Mouse (Mus musculus): ENCODE results near the gene Olfr1031. TPM values are rescaled to one million over a fixed set of nuclear protein-coding genes. Genes with fewer than 3 reads are reported as not detected.
"Not testable (repeated sequence)": the region's sequence is repeated elsewhere in the genome, so short reads cannot be mapped to it uniquely, and the experiment has no call there.

The Olfr1031 gene
- polyA plus RNA-seq (2014; fragmentation: Nextera tagmentation; extraction: Ambion mirVana), result not detected in 2 replicates

DNA sequence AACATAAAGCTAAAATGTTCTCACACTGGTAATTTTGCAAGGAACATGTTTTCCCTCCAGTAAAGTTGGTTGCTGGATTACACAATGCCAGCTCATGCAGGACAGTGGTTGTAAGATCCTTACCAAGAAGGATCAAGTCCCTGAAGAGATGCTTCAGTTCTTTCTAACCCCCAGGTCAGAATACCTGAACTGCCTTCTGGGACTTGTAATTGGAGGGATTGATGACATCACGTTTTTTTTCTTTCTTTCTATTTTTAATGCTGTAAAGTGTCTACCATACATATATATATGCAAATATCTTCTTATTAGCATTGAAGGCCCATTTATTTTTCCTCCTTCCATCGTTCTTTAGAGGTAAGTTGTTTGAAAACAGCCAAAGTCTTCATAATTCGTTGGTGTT is at the start of gene Olfr1031:
Olfr1031 (plus strand) TSS at position 301 of the 400 bp plus-strand sequence.
- no peaks in the 10 kb centered on the region for H3K36me3 ChIP-seq (ENCODE audit: control insufficient read depth, insufficient read depth, low read length)
- H3K27me3 ChIP-seq (ENCODE audit: control insufficient read depth, insufficient read depth, low read length), result no peaks in the 10 kb centered on the region
- no peaks in the 10 kb centered on the region for H3K9me3 ChIP-seq (ENCODE audit: control insufficient read depth, low read length)
- no peak for ATAC-seq (ENCODE audit: low read depth)
- H3K4me1 ChIP-seq (ENCODE audit: control insufficient read depth, insufficient read depth, low read length), result no peaks in the 10 kb centered on the region
- no peak within 1 kb of the TSS for H3K27ac ChIP-seq (ENCODE audit: low read depth, low read length)
- no peak within 1 kb of the TSS for H3K4me2 ChIP-seq (ENCODE audit: low read depth, low read length)
- no peak within 1 kb of the TSS for H3K9ac ChIP-seq (replicated peaks; ENCODE audit: low read depth, low read length)
- WGBS, result 55% methylated on average over 3 of the region's 3 CpGs
- no peak within 1 kb of the TSS for H3K4me3 ChIP-seq (ENCODE audit: low read depth, low read length)

DNA sequence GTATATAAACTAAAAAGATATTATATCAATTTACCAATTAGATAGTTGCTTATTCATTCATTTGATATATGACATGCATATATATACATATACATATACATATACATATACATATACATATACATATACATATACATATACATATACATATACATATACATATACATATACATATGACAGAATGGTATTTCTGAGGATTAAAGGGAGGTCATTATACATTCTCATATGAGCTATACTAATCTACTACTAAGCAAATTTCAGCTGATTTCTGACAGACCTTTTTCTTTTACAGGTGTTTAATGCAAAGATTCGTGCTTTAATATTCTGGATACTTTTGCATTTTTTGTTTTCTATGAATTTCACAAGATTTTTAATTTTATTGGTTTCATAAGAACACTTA is 40.0 kb upstream of the Olfr1031 start, which contains the start of gene Olfr1028:
Olfr1028 (plus strand) TSS at position 301 of the 400 bp plus-strand sequence.
- Histone ChIP-seq H3K27ac (ENCODE audit: low read depth, low read length) (no peak within 1 kb of the TSS), H3K4me2 (ENCODE audit: low read depth, low read length) (no peak within 1 kb of the TSS), H3K27me3 (ENCODE audit: control insufficient read depth, insufficient read depth, low read length) (no peaks in the 10 kb centered on the region), H3K4me3 (ENCODE audit: low read depth, low read length) (no peak within 1 kb of the TSS), H3K36me3 (ENCODE audit: control insufficient read depth, insufficient read depth, low read length) (no peaks in the 10 kb centered on the region), H3K4me1 (ENCODE audit: control insufficient read depth, insufficient read depth, low read length) (no peaks in the 10 kb centered on the region), H3K9ac (replicated peaks; ENCODE audit: low read depth, low read length) (no peak within 1 kb of the TSS), H3K9me3 (ENCODE audit: control insufficient read depth, low read length) (no peaks in the 10 kb centered on the region)
- WGBS, result 71% methylated on average over 1 of the region's 1 CpGs
- no peak for ATAC-seq (ENCODE audit: low read depth)

DNA sequence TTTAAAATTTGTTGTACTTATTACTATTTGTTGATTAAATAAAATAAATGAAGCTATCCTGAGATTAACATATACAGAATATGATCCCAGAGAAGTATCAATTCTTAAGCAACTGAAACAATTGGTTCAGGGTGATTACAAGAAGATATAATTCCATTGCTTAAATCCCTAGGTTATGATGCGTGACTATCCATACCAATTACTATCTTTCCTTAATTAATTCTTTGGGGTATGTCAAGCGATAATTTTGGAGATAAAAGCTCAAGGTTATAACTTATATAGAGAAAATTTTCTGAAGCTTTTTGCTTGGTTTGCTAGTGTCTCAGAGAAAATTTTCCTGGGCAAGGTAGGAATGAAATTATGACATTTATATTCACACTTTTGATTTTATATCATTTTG is 16.5 kb upstream of the Olfr1031 start, which contains the start of gene Olfr1029:
Olfr1029 (plus strand) TSS at position 301 of the 400 bp plus-strand sequence.
- Histone ChIP-seq H3K4me1 (ENCODE audit: control insufficient read depth, insufficient read depth, low read length) (no peaks in the 10 kb centered on the region), H3K36me3 (ENCODE audit: control insufficient read depth, insufficient read depth, low read length) (no peaks in the 10 kb centered on the region), H3K4me3 (ENCODE audit: low read depth, low read length) (no peak within 1 kb of the TSS), H3K9ac (replicated peaks; ENCODE audit: low read depth, low read length) (no peak within 1 kb of the TSS), H3K27ac (ENCODE audit: low read depth, low read length) (no peak within 1 kb of the TSS), H3K27me3 (ENCODE audit: control insufficient read depth, insufficient read depth, low read length) (no peaks in the 10 kb centered on the region), H3K9me3 (ENCODE audit: control insufficient read depth, low read length) (no peaks in the 10 kb centered on the region), H3K4me2 (ENCODE audit: low read depth, low read length) (no peak within 1 kb of the TSS)
- WGBS, result 87% methylated on average over 2 of the region's 2 CpGs
- no peak for ATAC-seq (ENCODE audit: low read depth)

DNA sequence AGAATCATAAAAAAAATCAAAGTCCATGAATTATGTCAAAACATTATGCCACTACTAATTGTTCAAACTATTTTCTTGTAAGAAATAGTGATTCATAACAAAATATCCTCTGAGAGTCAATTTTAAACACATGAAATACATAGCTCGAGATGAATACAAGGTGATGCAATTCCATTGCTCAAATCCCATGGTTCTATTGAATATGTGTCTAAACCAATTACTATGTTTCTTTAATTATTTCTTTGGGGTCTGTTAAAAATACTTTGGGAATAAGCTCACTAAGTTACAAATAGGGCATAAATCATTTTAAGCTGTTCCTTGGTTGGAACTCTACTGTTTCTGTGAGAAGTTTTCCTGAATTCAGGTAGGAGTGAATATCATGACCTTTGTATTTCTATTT is 11.1 kb upstream of the Olfr1031 start, which contains the start of gene Olfr1030:
Olfr1030 (plus strand) TSS at position 301 of the 400 bp plus-strand sequence.
- no peak within 1 kb of the TSS for H3K27ac ChIP-seq (ENCODE audit: low read depth, low read length)
- H3K36me3 ChIP-seq (ENCODE audit: control insufficient read depth, insufficient read depth, low read length), result no peaks in the 10 kb centered on the region
- H3K4me2 ChIP-seq (ENCODE audit: low read depth, low read length), result no peak within 1 kb of the TSS
- no peaks in the 10 kb centered on the region for H3K27me3 ChIP-seq (ENCODE audit: control insufficient read depth, insufficient read depth, low read length)
- ATAC-seq (ENCODE audit: low read depth), result no peak
- no peak within 1 kb of the TSS for H3K4me3 ChIP-seq (ENCODE audit: low read depth, low read length)
- 88% methylated on average over 1 of the region's 1 CpGs for WGBS
- no peak within 1 kb of the TSS for H3K9ac ChIP-seq (replicated peaks; ENCODE audit: low read depth, low read length)
- H3K4me1 ChIP-seq (ENCODE audit: control insufficient read depth, insufficient read depth, low read length), result no peaks in the 10 kb centered on the region
- H3K9me3 ChIP-seq (ENCODE audit: control insufficient read depth, low read length), result no peaks in the 10 kb centered on the region

DNA sequence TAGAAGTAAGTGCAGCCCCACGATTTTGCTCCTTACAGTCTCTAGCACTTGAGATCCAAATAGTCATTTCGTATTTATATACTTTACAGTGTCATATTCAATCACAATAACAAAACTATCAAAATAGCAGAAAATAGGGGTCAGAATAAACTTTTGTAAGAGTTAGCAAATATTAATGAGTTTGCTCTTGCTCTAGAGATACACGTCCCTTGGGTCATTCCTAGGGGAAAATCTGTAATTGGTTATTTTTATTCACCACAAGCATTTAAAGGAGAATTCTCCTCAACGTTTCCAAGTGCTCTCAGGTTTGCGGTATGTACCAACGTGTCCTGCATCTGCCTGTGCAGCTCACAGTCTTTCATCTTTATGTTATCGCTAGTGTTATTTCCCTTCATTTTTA is 15.1 kb downstream of the Olfr1031 start, which contains the start of gene Olfr1032:
Olfr1032 (plus strand) TSS at position 301 of the 400 bp plus-strand sequence.
- Histone ChIP-seq H3K4me3 (ENCODE audit: low read depth, low read length) (no peak within 1 kb of the TSS), H3K4me1 (ENCODE audit: control insufficient read depth, insufficient read depth, low read length) (no peaks in the 10 kb centered on the region), H3K4me2 (ENCODE audit: low read depth, low read length) (no peak within 1 kb of the TSS), H3K36me3 (ENCODE audit: control insufficient read depth, insufficient read depth, low read length) (no peaks in the 10 kb centered on the region), H3K27ac (ENCODE audit: low read depth, low read length) (no peak within 1 kb of the TSS), H3K9me3 (ENCODE audit: control insufficient read depth, low read length) (no peaks in the 10 kb centered on the region), H3K9ac (replicated peaks; ENCODE audit: low read depth, low read length) (no peak within 1 kb of the TSS), H3K27me3 (ENCODE audit: control insufficient read depth, insufficient read depth, low read length) (no peaks in the 10 kb centered on the region)
- 90% methylated on average over 7 of the region's 7 CpGs for WGBS
- ATAC-seq (ENCODE audit: low read depth), result no peak

DNA sequence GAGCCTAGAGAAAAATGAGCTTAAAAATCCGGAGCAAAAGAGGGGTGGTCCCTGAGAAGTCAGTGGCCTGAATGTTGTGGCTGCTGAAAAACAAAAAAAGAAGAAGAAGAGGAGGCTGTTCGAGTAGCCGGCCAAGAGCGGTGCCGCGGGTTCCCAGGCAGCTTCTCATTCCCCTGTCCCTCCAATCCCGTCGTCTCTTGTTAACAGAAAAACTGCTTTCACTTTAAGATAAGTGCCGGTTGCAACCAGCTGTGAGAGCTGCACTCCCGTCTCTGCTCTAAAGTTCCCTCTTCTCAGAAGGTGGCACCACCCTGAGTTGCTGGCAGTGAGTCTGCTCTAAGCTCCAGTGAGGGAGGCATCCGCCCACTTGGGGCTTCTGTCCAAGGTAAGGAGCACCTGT is 30.3 kb downstream of the Olfr1031 start, which contains the start of gene Olfr1033:
Olfr1033 (plus strand) TSS at position 228 of the 400 bp plus-strand sequence.
- 3% methylated on average over 10 of the region's 11 CpGs for WGBS
- H3K9ac ChIP-seq (replicated peaks; ENCODE audit: low read depth, low read length); H3K36me3 ChIP-seq (ENCODE audit: control insufficient read depth, insufficient read depth, low read length): not testable (repeated sequence)

DNA sequence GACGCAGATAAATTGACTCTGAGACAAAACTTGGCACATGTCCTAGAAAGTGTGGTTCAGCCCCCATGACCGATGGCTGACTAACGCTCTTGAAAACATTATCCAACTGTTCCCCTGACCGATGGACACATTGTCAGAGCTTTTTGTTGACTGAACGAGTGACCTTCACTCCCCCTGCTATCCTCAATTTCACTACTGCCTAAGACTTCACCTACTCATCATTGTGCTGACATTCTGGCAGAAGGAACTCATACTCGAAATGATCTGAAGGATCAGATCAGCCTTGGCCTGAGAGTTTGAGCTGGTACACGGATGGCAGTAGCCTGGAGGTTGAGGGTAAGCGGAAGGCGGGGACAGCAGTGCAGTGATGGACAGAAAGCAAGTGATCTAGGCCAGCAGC is 31.4 kb downstream of the Olfr1031 start:
- not testable (repeated sequence) for H3K4me2 ChIP-seq (ENCODE audit: low read depth, low read length); H3K27me3 ChIP-seq (ENCODE audit: control insufficient read depth, insufficient read depth, low read length); H3K27ac ChIP-seq (ENCODE audit: low read depth, low read length); H3K36me3 ChIP-seq (ENCODE audit: control insufficient read depth, insufficient read depth, low read length); H3K4me1 ChIP-seq (ENCODE audit: control insufficient read depth, insufficient read depth, low read length); H3K9me3 ChIP-seq (ENCODE audit: control insufficient read depth, low read length); H3K9ac ChIP-seq (replicated peaks; ENCODE audit: low read depth, low read length); ATAC-seq (ENCODE audit: low read depth); H3K4me3 ChIP-seq (ENCODE audit: low read depth, low read length)
- whole genome bisulfite sequencing, result 68% methylated on average over 3 of the region's 9 CpGs

More for the DNA sequence above, 30.3 kb downstream of the Olfr1031 start, which contains the start of gene Olfr1033:
- H3K27me3 ChIP-seq (ENCODE audit: control insufficient read depth, insufficient read depth, low read length); H3K9me3 ChIP-seq (ENCODE audit: control insufficient read depth, low read length); H3K27ac ChIP-seq (ENCODE audit: low read depth, low read length); H3K4me1 ChIP-seq (ENCODE audit: control insufficient read depth, insufficient read depth, low read length); H3K4me3 ChIP-seq (ENCODE audit: low read depth, low read length); ATAC-seq (ENCODE audit: low read depth): not testable (repeated sequence)
- H3K4me2 ChIP-seq (ENCODE audit: low read depth, low read length), result peak within 1 kb of the TSS; percentile 37; the same call in 1 of the 2 replicates

Other genes starting within 250 kb of the Olfr1031 start
- not detected in 2 replicates for gene Olfr1012, start 227.5 kb upstream of the Olfr1031 start, polyA plus RNA-seq (2014; fragmentation: Nextera tagmentation; extraction: Ambion mirVana)
- gene Olfr1013, start 223.2 kb upstream of the Olfr1031 start, polyA plus RNA-seq (2014; fragmentation: Nextera tagmentation; extraction: Ambion mirVana), result not detected in 2 replicates
- gene Olfr1014, start 217.6 kb upstream of the Olfr1031 start, polyA plus RNA-seq (2014; fragmentation: Nextera tagmentation; extraction: Ambion mirVana), result not detected in 2 replicates
- gene Olfr1015, start 208.3 kb upstream of the Olfr1031 start, polyA plus RNA-seq (2014; fragmentation: Nextera tagmentation; extraction: Ambion mirVana), result not detected in 2 replicates
- gene Olfr1016, start 187.8 kb upstream of the Olfr1031 start, polyA plus RNA-seq (2014; fragmentation: Nextera tagmentation; extraction: Ambion mirVana), result not detected in 2 replicates
- not detected in 2 replicates for gene Olfr1018, start 171.8 kb upstream of the Olfr1031 start, polyA plus RNA-seq (2014; fragmentation: Nextera tagmentation; extraction: Ambion mirVana)
- gene Olfr1019, start 144.8 kb upstream of the Olfr1031 start, polyA plus RNA-seq (2014; fragmentation: Nextera tagmentation; extraction: Ambion mirVana), result not detected in 2 replicates
- gene Olfr1020, start 143.3 kb upstream of the Olfr1031 start, polyA plus RNA-seq (2014; fragmentation: Nextera tagmentation; extraction: Ambion mirVana), result not detected in 2 replicates
- not detected in 2 replicates for gene Olfr1022, start 121.7 kb upstream of the Olfr1031 start, polyA plus RNA-seq (2014; fragmentation: Nextera tagmentation; extraction: Ambion mirVana)
- not detected in 2 replicates for gene Olfr1023, start 104.7 kb upstream of the Olfr1031 start, polyA plus RNA-seq (2014; fragmentation: Nextera tagmentation; extraction: Ambion mirVana)
- gene Olfr1024, start 85.3 kb upstream of the Olfr1031 start, polyA plus RNA-seq (2014; fragmentation: Nextera tagmentation; extraction: Ambion mirVana), result not detected in 2 replicates
- gene Olfr1025-ps1, start 75.1 kb upstream of the Olfr1031 start, polyA plus RNA-seq (2014; fragmentation: Nextera tagmentation; extraction: Ambion mirVana), result not detected in 2 replicates
- gene Olfr1026, start 68.7 kb upstream of the Olfr1031 start, polyA plus RNA-seq (2014; fragmentation: Nextera tagmentation; extraction: Ambion mirVana), result not detected in 2 replicates
- not detected in 2 replicates for gene Olfr1028, start 39.9 kb upstream of the Olfr1031 start, polyA plus RNA-seq (2014; fragmentation: Nextera tagmentation; extraction: Ambion mirVana)
- gene Olfr1029, start 16.4 kb upstream of the Olfr1031 start, polyA plus RNA-seq (2014; fragmentation: Nextera tagmentation; extraction: Ambion mirVana), result not detected in 2 replicates
- gene Olfr1030, start 11.0 kb upstream of the Olfr1031 start, polyA plus RNA-seq (2014; fragmentation: Nextera tagmentation; extraction: Ambion mirVana), result not detected in 2 replicates
- not detected in 2 replicates for gene Olfr1032, start 15.2 kb downstream of the Olfr1031 start, polyA plus RNA-seq (2014; fragmentation: Nextera tagmentation; extraction: Ambion mirVana)
- not detected in 2 replicates for gene Olfr1033, start 30.3 kb downstream of the Olfr1031 start, polyA plus RNA-seq (2014; fragmentation: Nextera tagmentation; extraction: Ambion mirVana)
- gene Olfr1034, start 55.6 kb downstream of the Olfr1031 start, polyA plus RNA-seq (2014; fragmentation: Nextera tagmentation; extraction: Ambion mirVana), result not detected in 2 replicates
- not detected in 2 replicates for gene Olfr1036, start 83.7 kb downstream of the Olfr1031 start, polyA plus RNA-seq (2014; fragmentation: Nextera tagmentation; extraction: Ambion mirVana)
- not detected in 2 replicates for gene Olfr1037, start 97.1 kb downstream of the Olfr1031 start, polyA plus RNA-seq (2014; fragmentation: Nextera tagmentation; extraction: Ambion mirVana)
- gene Olfr1039, start 145.6 kb downstream of the Olfr1031 start, polyA plus RNA-seq (2014; fragmentation: Nextera tagmentation; extraction: Ambion mirVana), result not detected in 2 replicates
- not detected in 2 replicates for gene Olfr1040, start 156.4 kb downstream of the Olfr1031 start, polyA plus RNA-seq (2014; fragmentation: Nextera tagmentation; extraction: Ambion mirVana)
- not detected in 2 replicates for gene Olfr1042, start 171.5 kb downstream of the Olfr1031 start, polyA plus RNA-seq (2014; fragmentation: Nextera tagmentation; extraction: Ambion mirVana)
- gene Olfr1043, start 177.2 kb downstream of the Olfr1031 start, polyA plus RNA-seq (2014; fragmentation: Nextera tagmentation; extraction: Ambion mirVana), result not detected in 2 replicates
- gene Olfr1044, start 187.5 kb downstream of the Olfr1031 start, polyA plus RNA-seq (2014; fragmentation: Nextera tagmentation; extraction: Ambion mirVana), result not detected in 2 replicates
- gene Olfr52, start 195.4 kb downstream of the Olfr1031 start, polyA plus RNA-seq (2014; fragmentation: Nextera tagmentation; extraction: Ambion mirVana), result not detected in 2 replicates
- gene Olfr1045, start 212.7 kb downstream of the Olfr1031 start, polyA plus RNA-seq (2014; fragmentation: Nextera tagmentation; extraction: Ambion mirVana), result not detected in 2 replicates
- gene Olfr1046, start 229.0 kb downstream of the Olfr1031 start, polyA plus RNA-seq (2014; fragmentation: Nextera tagmentation; extraction: Ambion mirVana), result not detected in 2 replicates
- not detected in 2 replicates for gene Olfr1047, start 241.1 kb downstream of the Olfr1031 start, polyA plus RNA-seq (2014; fragmentation: Nextera tagmentation; extraction: Ambion mirVana)
- not detected in 2 replicates for gene Olfr1048, start 250.0 kb downstream of the Olfr1031 start, polyA plus RNA-seq (2014; fragmentation: Nextera tagmentation; extraction: Ambion mirVana)